14 mouse cellular contexts compared by ENCODE assay signal in the genomic region with DNA sequence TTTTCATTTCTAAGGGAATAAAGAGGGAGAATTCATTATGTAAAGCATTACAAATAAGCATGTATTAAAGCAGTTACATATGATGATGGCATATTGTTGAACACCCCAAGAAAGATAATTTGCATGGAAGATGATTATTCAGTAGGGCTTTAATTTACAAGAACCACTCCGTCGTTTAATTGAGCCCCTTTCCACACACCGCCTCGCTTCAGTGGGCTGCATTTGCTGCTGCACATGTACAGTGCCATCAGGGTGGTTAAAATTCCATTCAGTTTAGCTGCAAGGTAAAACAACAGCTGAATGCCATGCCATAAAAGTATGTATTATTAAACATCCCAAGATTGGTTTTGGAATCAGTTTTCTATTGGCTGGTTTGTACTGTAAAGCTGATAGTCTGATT. TPM values are rescaled to one million over a fixed set of nuclear protein-coding genes. Genes with fewer than 3 reads are reported as not detected.
DNase-seq lines count a peak whose midpoint lies in the region; ATAC-seq and TF ChIP-seq lines count a peak whose summit lies in the region.
"Had no signal": no experiment of that assay in that cellular context is flagged by ENCODE, and none has a peak within 500 bp of the region (broad histone marks: within the 10 kb centered on the region; RNA-seq: fewer than 3 reads in every experiment).

No protein-coding gene starts in this region.

- TF ChIP-seq CTCF in liver, postnatal 0 days (IDR thresholded peaks at IDR 0.05; ENCODE audit: low read depth) = no peak

- WGBS in forebrain, embryonic 13.5 days = 44% methylated on average over 4 of the region's 4 CpGs
- WGBS in forebrain, embryonic 11.5 days = 72% methylated on average over 4 of the region's 4 CpGs
- WGBS in liver, embryonic 11.5 days = 95% methylated on average over 4 of the region's 4 CpGs
- WGBS in liver, postnatal 0 days (ENCODE audit: insufficient replicate concordance) = 93% methylated on average over 4 of the region's 4 CpGs
- WGBS in forebrain, embryonic 14.5 days = 34% methylated on average over 4 of the region's 4 CpGs
- 34% methylated on average over 4 of the region's 4 CpGs for whole genome bisulfite sequencing in neural tube, embryonic 13.5 days

- H3K27ac ChIP-seq in forebrain, embryonic 13.5 days = no peak overlapping the region
- no peak overlapping the region for H3K27ac ChIP-seq in forebrain, embryonic 11.5 days (ENCODE audit: low read depth, low read length)
- no peak overlapping the region for H3K27ac ChIP-seq in liver, embryonic 11.5 days (ENCODE audit: low read depth, low read length)
- H3K27ac ChIP-seq in liver, postnatal 0 days (ENCODE audit: low read depth) = no peak overlapping the region
- no peak overlapping the region for H3K27ac ChIP-seq in forebrain, embryonic 14.5 days (ENCODE audit: low read depth, low read length)
- H3K27ac ChIP-seq in neural tube, embryonic 13.5 days (replicated peaks) = no peak overlapping the region

- H3K4me1 ChIP-seq in forebrain, embryonic 13.5 days = peaks cover 22% of the 10 kb centered on the region
- H3K4me1 ChIP-seq in forebrain, embryonic 11.5 days (replicated peaks; ENCODE audit: control insufficient read depth, insufficient read depth, low read length) = 0 out of 2 replicates have a peak, but pooled peaks cover 3% of the 10 kb centered on the region
- H3K4me1 ChIP-seq in liver, embryonic 11.5 days (replicated peaks; ENCODE audit: control insufficient read depth, insufficient read depth, low read length) = peaks cover 51% of the 10 kb centered on the region
- peaks cover 31% of the 10 kb centered on the region for H3K4me1 ChIP-seq in liver, postnatal 0 days (ENCODE audit: insufficient read depth)
- no peaks in the 10 kb centered on the region for H3K4me1 ChIP-seq in forebrain, embryonic 14.5 days (ENCODE audit: control insufficient read depth, insufficient read depth, low read length)
- H3K4me1 ChIP-seq in neural tube, embryonic 13.5 days (replicated peaks) = peaks cover 43% of the 10 kb centered on the region

- no peak overlapping the region for H3K9ac ChIP-seq in forebrain, embryonic 13.5 days
- no peak overlapping the region for H3K9ac ChIP-seq in forebrain, embryonic 11.5 days (ENCODE audit: low read length)
- no peak overlapping the region for H3K9ac ChIP-seq in liver, embryonic 11.5 days (ENCODE audit: low read depth, low read length)
- no peak overlapping the region for H3K9ac ChIP-seq in liver, postnatal 0 days (replicated peaks)
- no peak overlapping the region for H3K9ac ChIP-seq in forebrain, embryonic 14.5 days (ENCODE audit: low read length)
- H3K9ac ChIP-seq in neural tube, embryonic 13.5 days = no peak overlapping the region
- H3K9ac ChIP-seq: heart, embryonic 12.5 days had no signal

- ATAC-seq in forebrain, embryonic 13.5 days = peak; percentile 81
- no peak for ATAC-seq in forebrain, embryonic 11.5 days (replicated peaks; ENCODE audit: low FRiP score)
- no peak for ATAC-seq in liver, embryonic 11.5 days (replicated peaks; ENCODE audit: low FRiP score)
- no peak for ATAC-seq in liver, postnatal 0 days
- peak; percentile 85 for ATAC-seq in forebrain, embryonic 14.5 days
- ATAC-seq in neural tube, embryonic 13.5 days (ENCODE audit: low read depth) = peak; percentile 71
- ATAC-seq: lung, postnatal 0 days had no signal

- H3K4me2 ChIP-seq in forebrain, embryonic 13.5 days = no peak overlapping the region
- no peak overlapping the region for H3K4me2 ChIP-seq in forebrain, embryonic 11.5 days (ENCODE audit: low read depth, low read length, severe bottlenecking)
- peak overlapping the region; percentile 34 for H3K4me2 ChIP-seq in liver, embryonic 11.5 days
- no peak overlapping the region for H3K4me2 ChIP-seq in liver, postnatal 0 days (ENCODE audit: low read depth, low read length)
- no peak overlapping the region for H3K4me2 ChIP-seq in forebrain, embryonic 14.5 days (ENCODE audit: low read length)
- H3K4me2 ChIP-seq in neural tube, embryonic 13.5 days = no peak overlapping the region
- H3K4me2 ChIP-seq: heart, embryonic 12.5 days had no signal

- DNase-seq in forebrain, embryonic 11.5 days (ENCODE audit: low spot score) = no peak
- no peak for DNase-seq in liver, embryonic 11.5 days (ENCODE audit: low spot score)
- no peak for DNase-seq in liver, postnatal 0 days
- DNase-seq in forebrain, embryonic 14.5 days (ENCODE audit: low spot score) = peak; percentile 61
- no peak for DNase-seq in layer of hippocampus, adult 8-10 months (ENCODE audit: low spot score in 2 of 2)
- DNase-seq: cerebellum, adult 2 months; heart, postnatal 14 days; left cerebral cortex, postnatal 4 days; thymus, postnatal 14 days had no signal

- no peaks in the 10 kb centered on the region for H3K9me3 ChIP-seq in forebrain, embryonic 13.5 days (replicated peaks)
- H3K9me3 ChIP-seq in forebrain, embryonic 11.5 days (ENCODE audit: control insufficient read depth, low read length) = no peaks in the 10 kb centered on the region
- H3K9me3 ChIP-seq in liver, embryonic 11.5 days (ENCODE audit: control insufficient read depth, low read length) = no peaks in the 10 kb centered on the region
- H3K9me3 ChIP-seq in liver, postnatal 0 days (ENCODE audit: low read length) = no peaks in the 10 kb centered on the region
- no peaks in the 10 kb centered on the region for H3K9me3 ChIP-seq in forebrain, embryonic 14.5 days (replicated peaks; ENCODE audit: control insufficient read depth, low read length)
- no peaks in the 10 kb centered on the region for H3K9me3 ChIP-seq in neural tube, embryonic 13.5 days
- H3K9me3 ChIP-seq: heart, embryonic 12.5 days had no signal

- H3K27me3 ChIP-seq in forebrain, embryonic 13.5 days = no peaks in the 10 kb centered on the region
- H3K27me3 ChIP-seq in forebrain, embryonic 11.5 days (ENCODE audit: control insufficient read depth, insufficient read depth, low read length) = no peaks in the 10 kb centered on the region
- no peaks in the 10 kb centered on the region for H3K27me3 ChIP-seq in liver, embryonic 11.5 days (replicated peaks; ENCODE audit: control insufficient read depth, insufficient read depth, low read length)
- H3K27me3 ChIP-seq in liver, postnatal 0 days (ENCODE audit: insufficient read depth, low read length) = no peaks in the 10 kb centered on the region
- no peaks in the 10 kb centered on the region for H3K27me3 ChIP-seq in forebrain, embryonic 14.5 days (replicated peaks; ENCODE audit: control insufficient read depth, insufficient read depth, low read length)
- no peaks in the 10 kb centered on the region for H3K27me3 ChIP-seq in neural tube, embryonic 13.5 days
- H3K27me3 ChIP-seq: CH12.LX; heart, embryonic 12.5 days had no signal

- no peak overlapping the region for H3K4me3 ChIP-seq in forebrain, embryonic 13.5 days
- no peak overlapping the region for H3K4me3 ChIP-seq in forebrain, embryonic 11.5 days (ENCODE audit: low read depth, low read length)
- H3K4me3 ChIP-seq in liver, embryonic 11.5 days (ENCODE audit: low read depth, low read length) = no peak overlapping the region
- no peak overlapping the region for H3K4me3 ChIP-seq in liver, postnatal 0 days (ENCODE audit: low read depth, low read length)
- no peak overlapping the region for H3K4me3 ChIP-seq in forebrain, embryonic 14.5 days (ENCODE audit: low read depth, low read length)
- no peak overlapping the region for H3K4me3 ChIP-seq in neural tube, embryonic 13.5 days
- H3K4me3 ChIP-seq: heart, embryonic 12.5 days had no signal

- TF ChIP-seq EP300 in liver, postnatal 0 days (IDR thresholded peaks at IDR 0.05; ENCODE audit: low read depth) = no peak

- H3K36me3 ChIP-seq in forebrain, embryonic 13.5 days (ENCODE audit: poor library complexity, severe bottlenecking) = no peaks in the 10 kb centered on the region
- H3K36me3 ChIP-seq in forebrain, embryonic 11.5 days (ENCODE audit: control insufficient read depth, insufficient read depth, low read length) = no peaks in the 10 kb centered on the region
- no peaks in the 10 kb centered on the region for H3K36me3 ChIP-seq in liver, embryonic 11.5 days (ENCODE audit: control insufficient read depth, insufficient read depth, low read length)
- no peaks in the 10 kb centered on the region for H3K36me3 ChIP-seq in liver, postnatal 0 days (replicated peaks; ENCODE audit: insufficient read depth, low read length)
- H3K36me3 ChIP-seq in forebrain, embryonic 14.5 days (ENCODE audit: control insufficient read depth, insufficient read depth, low read length) = no peaks in the 10 kb centered on the region
- no peaks in the 10 kb centered on the region for H3K36me3 ChIP-seq in neural tube, embryonic 13.5 days
- H3K36me3 ChIP-seq: heart, embryonic 12.5 days had no signal

RNA-seq across cellular contexts. Expression of a gene that starts 19.0 kb away (rescaled TPM):
- 39.7 and 42.0 TPM in 2 replicates for polyA plus RNA-seq in forebrain, embryonic 13.5 days (2015; fragmentation: Nextera tagmentation; extraction: Ambion mirVana)
- polyA plus RNA-seq in forebrain, embryonic 11.5 days (2014; fragmentation: Nextera tagmentation; extraction: Ambion mirVana) = 53.7 and 58.6 TPM in 2 replicates
- polyA plus RNA-seq in liver, embryonic 11.5 days (2014; fragmentation: Nextera tagmentation; extraction: Ambion mirVana) = 18.5 and 23.5 TPM in 2 replicates
- 5.4 and 5.5 TPM in 2 replicates for polyA plus RNA-seq in liver, postnatal 0 days (2015; fragmentation: Nextera tagmentation; extraction: Ambion mirVana)
- 22.6 and 28.0 TPM in 2 replicates for polyA plus RNA-seq in forebrain, embryonic 14.5 days (2014; fragmentation: Nextera tagmentation; extraction: Ambion mirVana)
- polyA plus RNA-seq in neural tube, embryonic 13.5 days (2015; fragmentation: Nextera tagmentation; extraction: Ambion mirVana) = 60.5 TPM in 2 replicates
- total RNA-seq in layer of hippocampus, adult 8-10 months (2022) = 10 to 100 TPM; 11.6 to 16.6 (median 13.0) TPM

Comparison
In these comparisons a context has a peak if more than half of its experiments do, and no peak if none do; other contexts are left out.
1. ATAC-seq: peak in forebrain, embryonic 13.5 days (single experiment), forebrain, embryonic 14.5 days (single experiment) and neural tube, embryonic 13.5 days (single experiment); none in forebrain, embryonic 11.5 days (single experiment), liver, embryonic 11.5 days (single experiment) and liver, postnatal 0 days (single experiment).